Mouse (Mus musculus): ENCODE measurements at regions not wholly inside any gene's neighbourhood (a gene's known extent, or its start where the extent isn't known, plus 50 kb on each side); places are given as distances from the start of the nearest gene placed in this dataset.

DNA sequence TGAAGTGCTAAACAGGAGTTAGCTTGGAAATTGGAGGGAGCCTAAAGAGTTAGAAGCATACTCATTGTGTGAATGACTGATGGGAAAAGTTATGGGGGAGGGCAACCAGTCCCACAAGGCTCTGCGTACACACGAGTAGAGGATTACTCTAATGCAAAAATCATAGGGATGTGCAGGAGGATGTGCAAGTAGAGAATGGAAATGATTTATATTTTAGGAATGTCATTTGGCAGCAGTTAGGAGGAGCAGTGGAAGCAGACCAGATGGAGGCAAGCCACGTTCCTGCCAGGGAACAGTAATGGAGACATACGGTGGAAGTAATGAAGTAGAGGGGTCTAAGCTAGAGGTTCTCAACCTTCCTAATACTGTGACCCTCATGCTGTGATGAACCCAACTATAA lies 194.1 kb upstream of the Arhgap24 start:
- TF ChIP-seq CTCF (IDR thresholded peaks at IDR 0.05; ENCODE audit: extremely low read depth, insufficient read depth, insufficient read length, insufficient replicate concordance) (no peak), POLR2A (IDR thresholded peaks at IDR 0.05; ENCODE audit: low read depth, low read length) (no peak)

Data from spleen, adult 2 months (tissue).